Mouse (Mus musculus) heart, adult 8-10 months (tissue): ENCODE measurements around the gene Rplp1. TPM values are rescaled to one million over a fixed set of nuclear protein-coding genes. Genes with fewer than 3 reads are reported as not detected.

Source experiments
- DNase-seq: peaks from one replicate; pipeline ENCODE4 v3.0.0; 2022; ENCODE audit warnings: low spot score
- total RNA-seq, 4 experiments: library from RNA; stranded (reverse); gene quantifications; 2 replicates each; pipeline ENCODE4 v1.2.4; 2022

The Rplp1 gene
- total RNA-seq, 4 experiments from 2014 or later, result 1,398 to 1,706 (median 1,515) TPM

DNA sequence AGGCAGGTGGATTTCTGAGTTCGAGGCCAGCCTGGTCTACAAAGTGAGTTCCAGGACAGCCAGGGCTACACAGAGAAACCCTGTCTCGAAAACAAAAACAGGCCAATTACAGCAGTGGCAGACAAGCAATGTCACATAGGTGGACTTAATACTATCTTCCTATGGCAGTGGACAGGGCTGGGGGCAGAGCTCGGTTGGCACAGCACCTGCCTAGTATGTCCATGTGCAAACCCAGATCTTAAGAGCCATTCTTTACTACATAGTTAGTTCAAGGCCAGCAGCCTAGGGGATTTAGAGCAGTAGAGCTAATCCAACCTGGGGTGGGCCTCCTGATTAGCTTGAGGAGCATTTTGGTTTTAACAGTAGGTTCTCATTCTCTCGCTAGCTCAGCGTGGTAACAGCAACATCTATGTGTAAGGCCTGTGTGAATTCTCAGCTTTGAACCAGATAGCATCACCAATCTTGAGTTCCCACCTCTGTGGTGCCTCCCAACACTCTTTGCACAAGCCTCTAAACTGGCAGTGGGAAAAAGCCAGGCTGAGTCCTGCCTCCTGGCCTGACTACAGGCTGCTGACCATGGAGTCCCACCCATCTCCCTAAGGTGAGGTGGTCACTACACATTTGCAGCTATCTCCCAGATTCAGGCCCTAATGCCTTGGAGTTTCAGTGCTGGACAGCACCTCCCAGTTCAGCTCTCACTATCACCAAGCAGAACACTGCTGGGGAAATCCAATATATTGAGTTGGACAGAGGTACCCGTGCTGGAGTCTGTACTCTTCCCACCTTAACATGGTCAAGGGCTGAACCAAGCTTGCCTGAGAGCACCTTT, 2.8 kb downstream of the Rplp1 start:
- DNase-seq, result no peak

DNA sequence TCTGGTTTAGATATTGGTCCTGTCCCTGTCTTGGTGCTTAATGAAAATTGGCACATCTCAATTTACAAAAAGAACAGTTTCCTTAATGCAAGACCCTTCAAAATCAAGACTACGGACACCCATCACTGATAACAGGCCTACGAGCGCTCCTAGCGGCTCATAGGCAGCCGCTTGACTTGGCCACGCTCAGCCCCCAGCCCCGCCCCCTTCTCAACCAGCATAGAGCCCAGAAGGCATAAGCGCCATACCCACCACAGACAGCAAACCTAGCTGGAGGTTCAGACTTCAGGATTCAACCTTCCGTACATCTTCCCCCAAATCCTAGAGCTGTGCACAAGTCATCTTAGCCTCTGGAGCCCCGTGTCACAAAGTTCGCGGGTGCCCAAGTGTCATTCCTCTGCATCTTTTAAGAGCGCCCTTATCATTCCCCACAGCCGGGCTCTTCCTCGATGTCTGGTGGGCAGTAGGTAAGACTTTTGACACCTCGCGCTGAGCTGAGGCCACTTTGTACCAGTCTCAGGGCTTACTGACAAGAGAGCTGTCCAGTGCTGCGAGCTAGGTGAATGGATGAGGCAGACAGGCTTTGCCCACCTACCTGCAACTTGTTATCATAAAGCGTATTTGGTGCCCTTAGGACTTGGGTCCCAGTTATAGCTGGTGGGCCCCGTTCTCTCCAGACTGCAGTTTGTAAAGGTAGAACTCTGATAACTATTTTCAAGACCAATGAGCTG, 3.7 kb downstream of the Rplp1 start:
- no peak for DNase-seq

DNA sequence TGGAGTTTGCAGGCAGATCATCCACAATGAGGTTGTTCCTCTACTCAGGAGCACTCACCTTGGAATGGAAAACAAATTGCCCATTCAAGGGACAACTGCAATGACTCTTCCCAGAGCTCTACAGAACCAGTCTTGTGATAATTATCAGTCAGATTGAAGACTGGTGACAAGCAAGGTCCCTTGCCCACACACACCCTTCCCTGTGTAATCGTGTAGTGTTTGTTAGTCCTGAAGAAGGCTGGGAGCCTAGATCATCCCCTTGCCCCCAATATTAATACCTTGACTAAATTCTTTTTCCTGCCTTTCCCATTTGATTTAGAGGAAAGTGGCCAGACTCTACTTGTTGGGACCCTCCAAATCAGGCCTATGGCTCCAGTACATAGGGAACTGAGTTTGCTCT, 4.7 kb downstream of the Rplp1 start:
- DNase-seq, result no peak

DNA sequence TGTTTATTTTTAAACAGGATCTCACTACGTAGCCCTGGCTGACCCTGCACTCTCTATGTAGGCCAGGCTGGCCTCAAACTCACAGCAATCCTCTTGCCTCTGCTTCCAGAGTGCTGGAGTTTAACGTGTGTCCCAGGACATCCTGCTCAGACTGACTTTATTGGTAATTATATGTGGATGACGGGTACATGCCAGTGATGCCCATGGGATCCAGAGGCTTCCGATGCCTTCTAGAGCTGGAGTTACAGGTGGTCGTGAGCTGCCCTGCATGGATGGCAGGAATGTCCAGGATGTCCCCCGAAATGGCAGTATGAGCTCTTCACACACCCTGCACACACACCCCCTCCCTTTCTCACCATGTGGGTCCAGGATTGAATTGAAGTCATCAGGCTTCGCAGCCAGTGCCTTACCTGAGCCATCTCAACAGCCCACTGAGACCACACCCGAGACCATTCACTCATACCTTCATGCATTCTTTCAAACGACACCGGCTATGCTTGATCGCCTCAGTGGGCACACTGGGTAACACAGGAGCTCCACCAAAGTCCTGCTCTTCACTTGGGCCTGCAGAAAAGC, 5.4 kb downstream of the Rplp1 start:
- DNase-seq, result no peak

DNA sequence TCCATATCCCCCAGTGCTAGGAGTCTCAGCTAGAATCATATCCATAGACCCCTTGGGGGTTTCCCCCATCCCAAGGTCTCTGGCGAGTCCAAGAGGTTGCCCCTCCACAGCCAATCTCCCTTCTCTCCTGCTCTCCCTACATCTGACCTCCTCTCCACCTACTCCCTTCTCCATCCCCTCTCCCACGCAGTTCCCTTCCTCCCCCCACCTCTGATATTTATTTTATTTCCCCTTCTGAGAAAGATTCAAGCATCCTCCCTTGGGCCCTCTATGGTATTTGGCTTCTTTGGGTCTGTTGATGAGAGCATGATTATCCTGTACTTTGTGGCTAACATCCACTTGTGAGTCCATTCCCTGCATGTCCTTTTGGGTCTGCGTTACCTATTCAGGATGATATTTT, 6.0 kb downstream of the Rplp1 start:
- DNase-seq, result no peak

DNA sequence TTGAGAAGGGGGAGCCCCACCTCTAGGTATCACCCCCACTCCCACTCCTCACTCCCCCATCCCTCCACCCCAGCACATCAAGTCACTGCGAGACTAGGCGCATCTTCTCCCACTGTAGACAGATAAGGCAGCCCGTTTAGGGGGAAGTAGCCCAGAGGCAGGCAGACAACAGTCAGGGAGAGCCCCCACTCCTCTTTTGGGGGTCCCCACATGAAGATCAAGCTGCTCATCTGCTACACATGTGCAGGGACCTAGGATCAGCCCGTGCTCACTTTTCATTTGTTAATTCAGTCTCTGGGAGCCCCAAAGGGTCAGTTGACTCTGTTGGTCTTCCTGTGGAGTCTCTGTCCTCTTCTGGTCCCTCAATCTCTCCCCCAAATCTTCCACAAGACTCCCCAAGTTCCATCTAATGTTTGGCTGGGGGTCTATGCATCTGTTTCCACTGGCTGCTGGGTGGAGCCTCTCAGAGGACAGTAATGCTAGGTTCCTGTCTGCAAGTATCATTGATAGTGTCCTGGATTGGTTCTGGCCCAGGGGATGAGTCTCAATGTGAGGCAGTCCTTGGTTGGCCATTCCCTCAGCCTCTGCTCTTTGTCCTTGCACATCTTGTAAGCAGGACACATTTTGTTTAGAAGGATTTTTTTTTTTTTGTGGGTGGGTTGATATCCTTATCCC, 6.6 kb downstream of the Rplp1 start:
- no peak for DNase-seq

DNA sequence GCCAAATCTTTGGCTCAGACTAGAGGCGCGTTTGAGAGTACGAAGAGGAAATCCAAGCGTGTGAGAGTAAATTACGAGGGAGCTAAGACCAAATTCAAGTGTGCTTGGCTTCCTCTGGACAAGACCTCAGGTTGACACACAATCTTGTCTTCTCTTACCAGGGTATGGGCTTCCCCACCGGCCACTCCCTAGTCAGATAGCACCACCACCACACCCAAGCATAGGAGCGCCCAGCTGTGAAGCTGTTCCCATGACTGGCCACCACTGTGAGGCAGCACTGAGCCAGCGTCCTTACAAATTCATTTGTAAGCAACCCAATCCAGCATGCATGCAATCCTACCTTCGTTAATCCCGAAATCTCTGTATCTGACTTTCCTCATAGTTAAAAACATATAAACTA, 7.4 kb downstream of the Rplp1 start:
- DNase-seq, result no peak

DNA sequence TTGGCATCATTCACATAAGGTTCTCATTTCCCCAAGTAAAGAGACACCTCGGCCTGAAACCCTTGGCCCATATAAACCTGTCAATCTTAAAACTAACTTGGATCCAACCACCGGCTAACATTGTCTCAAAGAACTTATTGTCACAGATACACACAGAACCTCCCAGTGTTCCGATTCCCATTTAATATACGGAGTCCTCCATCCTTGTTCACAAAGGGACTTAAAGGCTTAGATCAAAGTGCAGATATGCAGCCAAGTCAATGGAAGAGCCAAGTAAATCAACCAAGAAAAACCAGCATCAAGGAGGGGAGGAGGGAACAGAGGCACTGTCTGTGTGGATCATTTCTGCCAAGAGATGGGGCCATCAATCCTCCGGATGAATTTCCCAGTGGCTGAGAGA, 8.8 kb downstream of the Rplp1 start:
- no peak for DNase-seq

DNA sequence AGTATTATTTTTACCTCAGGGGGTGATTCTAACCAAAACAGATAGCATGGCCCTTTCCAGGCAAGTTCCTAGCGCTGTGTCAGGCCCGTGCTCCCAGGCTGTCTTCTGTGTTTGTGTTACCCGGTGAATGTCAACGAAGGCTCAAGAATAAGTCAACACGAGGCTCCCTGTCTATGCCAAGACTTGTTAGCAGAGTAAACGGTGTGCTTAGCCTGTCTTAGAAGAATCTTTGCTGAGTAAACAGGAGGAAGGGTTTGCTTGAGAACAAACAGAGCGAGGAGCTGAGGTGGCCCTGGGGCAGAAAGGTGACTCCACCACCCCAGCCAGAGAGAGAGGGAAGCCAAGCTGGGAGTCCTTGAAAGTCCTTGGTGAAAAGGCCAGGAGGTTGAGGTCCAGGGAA, 10.1 kb downstream of the Rplp1 start:
- no peak for DNase-seq

DNA sequence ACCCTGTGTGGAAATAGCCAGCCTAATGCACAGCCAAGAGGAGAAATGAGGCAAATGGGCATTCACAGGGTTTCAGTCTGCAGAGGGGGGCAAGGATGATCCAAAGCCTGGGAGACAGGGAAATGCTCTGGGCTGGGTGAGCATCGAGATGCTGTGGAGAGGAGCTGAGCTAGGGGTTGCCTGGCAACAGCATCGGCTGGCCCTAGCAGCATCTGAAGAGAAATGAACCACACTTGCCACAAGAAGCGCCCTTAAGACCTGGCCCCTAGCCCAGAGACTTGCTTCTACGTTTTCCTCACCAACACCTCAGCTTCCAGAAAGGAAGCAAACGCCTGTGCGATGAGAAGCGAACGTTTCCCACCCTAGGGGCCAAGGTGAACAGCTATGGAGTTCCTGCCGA, 11.9 kb downstream of the Rplp1 start:
- DNase-seq, result no peak

DNA sequence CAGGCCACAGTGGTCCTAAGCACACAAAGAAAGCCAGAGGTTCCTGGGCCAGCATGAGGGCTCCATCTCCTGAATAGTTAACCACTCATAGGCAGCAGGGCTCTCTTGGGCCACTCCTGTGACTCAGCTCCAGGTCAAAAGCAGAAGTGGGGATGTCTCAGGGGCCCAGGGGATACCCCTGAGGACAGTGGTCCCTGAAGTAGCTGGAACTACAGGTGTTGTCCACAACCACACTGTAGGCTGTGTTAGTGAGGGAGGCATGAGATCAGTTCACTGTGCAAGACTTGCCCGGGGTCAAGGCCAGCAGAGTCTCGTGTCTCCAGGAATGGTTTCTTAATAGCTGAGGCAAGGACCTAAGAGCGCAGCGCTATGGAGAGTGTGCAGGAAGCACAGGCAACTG, 12.8 kb downstream of the Rplp1 start:
- DNase-seq, result no peak

DNA sequence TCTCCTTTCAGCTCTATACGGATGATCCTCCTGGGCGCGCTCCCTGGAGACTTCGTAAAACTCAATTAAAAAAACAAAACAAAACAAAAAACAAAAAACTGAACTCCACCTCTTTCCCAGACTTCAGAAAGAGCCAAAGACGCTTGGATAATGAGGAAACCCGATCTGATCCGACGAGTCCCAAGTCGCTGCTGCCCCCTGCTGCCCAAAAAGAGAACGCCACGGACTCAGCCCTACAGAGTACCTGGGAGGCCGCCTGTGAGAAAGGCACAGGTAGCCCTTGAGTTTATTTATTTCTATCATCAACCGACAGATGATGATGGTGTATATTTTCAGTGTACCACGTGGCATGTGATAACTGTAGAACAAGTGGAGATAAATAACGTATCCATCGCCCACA, 14.5 kb downstream of the Rplp1 start:
- DNase-seq, result peak; percentile 76

DNA sequence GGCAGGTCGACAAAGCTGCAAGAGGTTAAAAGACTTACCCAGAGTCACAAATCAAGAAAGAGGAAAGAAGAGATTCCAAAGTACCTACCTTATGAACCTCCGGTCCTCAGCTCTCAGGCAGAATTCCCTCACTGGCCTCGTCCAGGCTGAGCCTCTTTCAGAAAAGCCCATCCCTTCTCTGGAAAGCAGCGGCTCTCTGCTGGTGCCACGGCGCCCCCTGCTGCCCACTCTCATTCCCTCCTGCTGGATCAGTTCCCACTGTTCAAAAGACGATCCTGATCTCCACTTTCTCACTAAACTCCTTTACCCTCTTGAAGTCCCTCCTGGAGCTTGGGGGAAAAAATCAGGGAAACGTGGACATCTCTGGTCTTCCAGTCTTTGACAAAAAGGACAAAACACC, 15.9 kb downstream of the Rplp1 start:
- peak; percentile 78 for DNase-seq

DNA sequence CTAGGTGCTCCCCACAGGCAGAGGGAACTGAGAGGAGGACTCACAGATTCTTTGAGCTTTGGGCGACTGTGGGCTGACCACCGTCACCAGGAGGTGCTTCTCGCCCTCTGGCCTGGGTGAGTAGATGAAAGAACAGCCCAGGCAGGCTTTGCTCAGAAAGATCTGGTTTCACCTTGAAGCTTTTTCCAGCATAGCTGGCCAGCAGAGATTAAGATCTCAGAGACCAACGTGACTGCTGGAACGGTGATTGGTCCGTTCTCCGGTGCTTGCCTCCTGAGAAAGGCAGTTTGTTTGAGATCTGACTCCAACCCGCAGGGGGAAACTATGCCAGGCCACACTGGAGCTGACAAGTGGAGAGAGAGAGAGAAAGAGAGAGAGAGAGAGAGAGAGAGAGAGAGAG, 19.3 kb downstream of the Rplp1 start:
- DNase-seq, result no peak

DNA sequence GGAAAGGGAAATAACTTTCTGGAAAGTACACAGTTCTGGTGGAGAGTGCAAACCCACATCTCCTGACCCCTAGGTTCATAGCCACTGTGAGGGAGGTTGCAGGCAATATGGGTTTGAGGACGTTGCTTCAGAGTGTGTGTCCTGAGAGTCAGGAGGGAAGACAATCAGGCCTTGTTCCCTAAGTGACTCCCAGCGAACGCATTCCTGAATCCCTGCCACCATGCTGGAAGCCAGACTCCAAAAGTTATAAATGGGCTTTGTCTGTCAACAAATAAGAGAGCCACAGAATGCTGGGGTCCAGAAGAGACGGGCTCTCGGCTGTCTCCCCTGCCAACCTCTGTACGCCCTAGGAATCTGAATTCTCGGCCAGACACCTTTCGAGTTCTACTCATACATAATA, 24.5 kb downstream of the Rplp1 start:
- peak; percentile 64 for DNase-seq

DNA sequence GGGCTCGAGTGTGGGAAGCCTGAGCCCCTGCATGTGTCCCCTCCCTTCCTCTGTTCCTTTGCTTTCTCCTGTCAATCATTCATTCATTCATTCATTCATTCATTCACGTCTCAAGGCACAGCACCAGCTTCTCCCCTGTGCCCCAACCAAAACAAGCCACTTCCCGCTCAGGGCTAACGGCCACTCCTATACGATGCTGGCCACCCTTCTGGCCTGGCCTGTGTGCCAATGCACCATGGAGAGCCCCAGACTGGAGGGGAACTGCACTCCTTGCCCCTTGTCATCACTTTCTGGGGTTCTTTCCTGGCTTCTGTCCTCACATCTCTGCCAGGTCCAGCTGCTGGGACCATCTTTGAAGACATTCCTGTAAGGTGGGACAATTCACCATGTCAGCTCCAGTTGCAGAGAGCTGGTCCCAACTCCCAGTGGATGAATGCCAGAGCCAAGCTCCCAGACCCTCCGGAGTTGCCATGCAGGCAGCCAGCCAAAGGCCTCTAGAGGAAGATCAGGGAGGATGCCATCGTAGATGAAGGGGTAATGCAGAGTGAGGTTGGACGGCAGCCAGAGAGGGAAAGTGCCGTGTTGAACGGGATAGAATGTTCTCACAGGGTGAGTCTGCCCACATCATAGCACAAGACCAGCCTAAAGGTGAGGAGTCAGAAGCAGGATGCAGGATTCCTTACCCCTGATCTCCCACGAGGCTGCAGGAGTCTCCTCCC, 26.5 kb downstream of the Rplp1 start:
- DNase-seq, result no peak

DNA sequence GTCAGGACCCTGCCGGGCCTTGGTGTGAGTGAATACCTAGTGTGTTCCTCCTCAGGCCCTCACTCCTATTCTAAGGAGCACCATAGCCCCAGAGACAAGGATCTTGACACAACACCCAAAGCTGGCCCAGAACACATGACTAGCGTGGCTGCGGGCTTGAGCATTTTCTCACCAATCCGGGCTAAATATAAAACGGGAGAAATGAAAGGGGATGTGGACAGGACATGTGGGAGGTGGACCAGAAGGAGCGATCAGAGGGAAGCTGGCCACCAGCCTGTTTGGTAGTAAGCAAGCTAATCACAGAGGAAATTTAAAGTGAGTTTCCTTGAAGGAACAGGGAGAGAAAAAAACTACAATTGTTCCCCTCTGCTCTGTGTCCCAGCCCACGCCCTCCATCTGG, 28.4 kb downstream of the Rplp1 start:
- DNase-seq, result no peak

DNA sequence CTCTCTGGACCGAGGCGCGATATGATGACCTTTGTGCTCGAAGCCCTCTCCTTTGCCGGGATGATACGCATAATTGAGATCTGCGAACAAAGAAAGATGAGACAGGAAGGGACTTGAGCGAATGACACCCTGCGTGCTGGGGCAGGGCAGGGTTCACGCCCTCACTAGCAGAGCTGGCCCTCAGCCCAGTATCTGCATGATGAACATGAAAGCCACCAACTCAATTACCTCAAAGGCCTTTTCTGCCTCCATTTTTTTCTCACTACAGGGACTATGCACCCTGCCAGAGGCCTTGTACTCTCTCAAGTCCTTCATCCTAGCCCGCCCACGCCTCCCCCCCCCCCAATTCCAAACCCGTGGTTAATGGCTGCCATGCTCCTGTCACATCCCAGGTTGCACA, 29.4 kb downstream of the Rplp1 start:
- no peak for DNase-seq

DNA sequence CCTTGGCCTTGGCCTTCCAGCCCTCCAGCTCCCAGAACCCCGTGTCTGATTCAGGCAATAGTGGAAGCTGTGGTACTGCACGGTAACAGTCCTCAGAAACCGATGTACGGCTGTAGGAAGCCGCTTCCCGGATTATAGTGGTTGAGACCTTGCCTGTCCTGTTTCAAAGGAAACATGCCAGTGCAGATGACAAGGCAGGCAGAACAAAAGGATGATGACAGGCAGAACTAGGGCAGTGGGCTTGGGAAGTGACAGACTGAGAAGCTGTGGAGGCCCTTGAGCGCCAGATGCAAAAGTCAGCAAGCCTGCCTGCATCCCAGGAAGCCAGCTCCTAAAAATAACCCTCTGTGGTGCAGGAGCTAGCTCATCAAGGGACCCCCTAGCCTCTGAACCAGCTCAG, 30.0 kb downstream of the Rplp1 start:
- no peak for DNase-seq

DNA sequence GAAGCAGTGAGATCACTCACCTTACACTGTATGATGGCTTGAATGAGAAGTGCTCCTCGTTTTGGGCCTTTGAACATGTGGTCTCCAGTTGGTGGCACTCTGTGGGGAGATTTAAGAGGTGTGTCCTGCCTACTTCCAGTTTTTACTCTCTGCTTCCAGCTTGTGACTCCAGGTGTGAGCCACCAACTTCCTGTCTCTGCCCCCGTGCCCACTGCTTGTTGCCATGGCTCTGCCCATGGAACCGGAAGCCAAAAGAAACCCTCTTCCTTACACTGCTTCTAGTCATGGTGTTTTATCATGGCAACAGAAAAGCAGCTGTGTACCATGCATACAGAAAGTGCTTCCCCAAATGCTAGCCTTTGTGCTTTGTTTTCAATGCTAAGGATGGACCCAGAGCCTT, 32.2 kb downstream of the Rplp1 start:
- DNase-seq, result no peak

DNA sequence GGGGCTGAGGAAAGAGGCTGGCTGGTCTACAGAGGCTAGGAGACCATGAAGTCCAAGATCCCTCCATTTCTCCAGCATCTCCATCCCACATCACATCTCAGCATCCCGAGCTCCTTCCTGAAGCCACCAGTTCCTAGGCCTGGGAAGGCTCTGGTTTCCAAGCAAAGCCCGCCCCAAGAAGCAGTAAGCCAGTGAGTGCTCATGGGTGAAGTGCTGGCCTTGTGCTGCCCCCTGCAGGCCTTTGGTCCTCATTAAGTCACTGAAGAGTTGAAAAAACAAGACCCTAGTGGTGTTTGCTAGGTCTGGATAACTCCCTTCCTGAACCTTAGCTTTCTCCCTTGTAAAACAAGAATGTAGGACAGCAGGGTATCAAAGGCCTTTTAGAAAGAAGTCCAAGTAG, 35.5 kb downstream of the Rplp1 start:
- DNase-seq, result peak; percentile 51
